Mouse (Mus musculus) left cerebral cortex, postnatal 25 days (tissue): Measurements from ENCODE around the gene Aldh4a1. TPM values are rescaled to one million over a fixed set of nuclear protein-coding genes. Genes with fewer than 3 reads are reported as not detected.

ENCODE experiments used
- DNase-seq, 2 experiments: peaks; one replicate each; pipeline ENCODE4 v3.0.0; 2022; ENCODE audit warnings: low spot score in 2 of 2, mixed read lengths in 1 of 2
- intact Hi-C: fragments of 180-260 bp; cut with DNase I; formaldehyde crosslinking; loops from one replicate; pipeline ENCODE4 v1.15.1; 2025
- microRNA-seq, 2 experiments: library from miRNA; unstranded; fragments of <30 nt; microRNA quantifications; one replicate each; pipeline ENCODE4 v1.2.0; 2022
- total RNA-seq, 2 experiments: library from RNA; stranded (reverse); gene quantifications; 2 replicates each; pipeline ENCODE4 v1.2.3; 2021

The Aldh4a1 gene
- total RNA-seq, 2 experiments from 2014 or later = 15.9 to 17.3 TPM

DNA sequence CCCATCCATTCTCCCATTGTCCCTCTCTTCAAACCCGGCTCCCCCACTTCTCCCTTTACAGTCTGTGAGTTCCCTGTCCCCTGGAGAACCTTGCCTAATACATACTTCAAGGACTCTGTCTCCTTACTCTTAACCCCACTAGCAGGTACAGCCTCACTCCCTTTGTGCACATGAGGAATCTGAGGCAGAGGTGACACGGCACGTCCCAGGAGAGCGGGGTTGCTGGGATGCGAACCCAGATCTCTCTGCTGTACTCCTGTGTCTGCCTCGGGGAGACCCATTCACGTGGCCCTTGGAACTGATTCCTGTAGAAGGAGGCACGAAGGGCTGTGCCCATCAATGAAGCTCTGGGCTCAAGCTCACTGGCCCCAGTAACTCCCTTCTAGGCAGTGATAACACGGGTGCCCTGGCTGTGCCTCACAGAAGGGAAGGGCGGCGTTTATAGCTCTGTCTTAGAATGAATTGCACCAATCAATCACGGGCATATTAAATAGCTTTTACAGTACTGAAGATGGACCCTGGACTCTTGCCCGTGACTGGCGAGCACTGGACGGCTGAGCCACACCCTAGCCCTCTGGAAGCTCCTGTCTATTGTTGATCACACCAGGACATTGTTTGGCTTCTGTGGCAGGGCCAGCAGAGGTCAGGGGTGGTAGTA is 27.5 kb downstream of the Aldh4a1 start:
- intact Hi-C loops = no loop called here
- DNase-seq = no peak

DNA sequence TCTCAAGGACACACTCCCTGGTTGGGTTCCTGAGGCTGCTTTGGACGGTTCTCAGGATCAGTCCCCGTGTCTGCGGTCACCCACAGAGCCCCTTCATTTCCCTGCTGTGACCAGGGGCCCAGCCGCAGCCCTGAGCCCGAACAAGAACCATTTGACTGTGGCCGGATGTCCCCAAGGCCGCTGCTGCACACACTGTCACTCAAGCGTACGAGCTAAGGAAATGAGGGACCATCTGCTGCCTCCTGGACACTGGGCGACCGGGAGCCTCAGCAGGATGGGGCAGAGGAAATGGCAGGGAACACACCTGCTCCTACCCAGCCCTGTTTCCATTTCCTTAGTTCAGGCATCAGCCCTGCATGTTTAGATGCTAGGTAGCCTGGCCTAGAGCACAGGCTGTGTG is 28.2 kb downstream of the Aldh4a1 start:
- no peak for DNase-seq
- intact Hi-C loops = no loop called here

DNA sequence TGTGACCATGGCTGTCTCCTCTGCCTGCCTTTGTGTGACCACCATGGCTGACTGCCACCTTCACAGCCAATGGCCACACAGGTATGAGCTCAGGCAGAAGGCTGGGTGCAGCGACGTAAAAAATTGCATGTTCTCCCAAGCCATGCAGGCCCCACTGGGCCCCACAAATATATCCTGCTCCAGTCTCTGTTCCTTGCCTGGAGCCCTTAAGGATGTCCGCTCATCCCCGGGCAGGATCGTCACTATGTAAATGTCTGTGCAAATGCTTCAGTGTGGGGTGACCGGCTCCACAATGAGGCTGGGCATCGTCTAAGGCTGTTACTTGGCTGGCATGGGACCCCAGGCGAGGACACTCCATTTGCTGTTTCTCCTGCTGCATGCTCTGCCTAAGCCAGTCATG is 30.6 kb downstream of the Aldh4a1 start, which contains the start of gene Tas1r2:
Gene Tas1r2, plus strand, starts transcription at position 301 of the 400 bp plus-strand sequence.
- no peak for DNase-seq
- intact Hi-C loops = no loop called here

DNA sequence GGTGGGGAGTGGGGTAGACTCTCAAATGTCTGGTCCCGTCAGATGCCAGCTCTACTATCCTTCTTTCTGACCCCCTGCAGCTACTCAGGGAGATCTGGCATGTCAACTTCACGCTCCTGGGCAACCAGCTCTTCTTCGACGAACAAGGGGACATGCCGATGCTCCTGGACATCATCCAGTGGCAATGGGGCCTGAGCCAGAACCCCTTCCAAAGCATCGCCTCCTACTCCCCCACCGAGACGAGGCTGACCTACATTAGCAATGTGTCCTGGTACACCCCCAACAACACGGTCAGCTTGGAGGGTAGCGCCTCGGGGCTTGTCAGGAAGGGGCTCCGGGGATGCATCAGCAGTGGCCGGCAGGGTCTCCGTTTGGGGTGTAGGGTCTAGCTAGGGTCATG is 39.2 kb downstream of the Aldh4a1 start:
- DNase-seq = no peak
- intact Hi-C loops = no loop called here

DNA sequence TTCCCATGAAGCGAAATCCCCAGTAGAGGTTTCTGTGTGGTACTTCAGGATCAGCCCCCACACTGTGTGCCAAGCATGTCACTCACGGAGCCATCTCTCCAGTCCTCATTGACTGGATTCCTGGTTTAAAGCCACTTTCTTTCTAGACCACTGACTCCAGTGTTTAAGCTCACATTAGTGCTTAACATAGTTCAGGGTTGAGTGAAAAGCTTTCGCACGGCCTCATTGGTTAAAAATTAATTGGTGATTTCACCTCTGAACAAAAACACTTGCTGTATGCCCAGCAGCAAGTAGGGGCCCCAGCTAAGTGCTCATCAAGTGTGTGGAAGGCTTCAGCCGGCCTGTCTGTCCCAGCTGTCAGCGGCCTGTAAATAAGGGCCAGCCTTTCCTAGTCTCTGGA is 45.0 kb downstream of the Aldh4a1 start:
- DNase-seq = no peak
- intact Hi-C loops = no loop called here

DNA sequence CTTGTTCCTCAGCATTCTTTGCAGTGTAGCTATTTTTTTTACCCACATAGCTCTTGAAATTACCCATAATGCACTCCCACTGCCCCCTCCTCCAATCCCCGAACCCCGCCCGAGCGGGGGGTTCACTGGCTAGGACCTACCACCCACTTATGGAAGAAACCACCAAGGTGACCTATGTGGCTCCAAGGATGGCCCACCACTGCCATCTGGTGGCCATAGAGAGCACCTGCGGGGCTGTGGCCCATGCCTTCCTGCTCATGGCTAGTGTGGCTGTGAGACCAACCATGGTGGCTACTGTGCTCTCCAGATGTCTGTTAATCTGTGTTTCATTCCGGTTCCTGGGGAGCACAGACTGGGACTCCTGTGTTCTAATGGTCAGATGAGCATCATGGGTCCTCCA is 47.2 kb downstream of the Aldh4a1 start:
- intact Hi-C loops = loop anchor here (1.0 kb wide), 1 partner anchor 26 kb away; no protein-coding TSS in a partner anchor
- DNase-seq = peak; percentile 36 to 49

DNA sequence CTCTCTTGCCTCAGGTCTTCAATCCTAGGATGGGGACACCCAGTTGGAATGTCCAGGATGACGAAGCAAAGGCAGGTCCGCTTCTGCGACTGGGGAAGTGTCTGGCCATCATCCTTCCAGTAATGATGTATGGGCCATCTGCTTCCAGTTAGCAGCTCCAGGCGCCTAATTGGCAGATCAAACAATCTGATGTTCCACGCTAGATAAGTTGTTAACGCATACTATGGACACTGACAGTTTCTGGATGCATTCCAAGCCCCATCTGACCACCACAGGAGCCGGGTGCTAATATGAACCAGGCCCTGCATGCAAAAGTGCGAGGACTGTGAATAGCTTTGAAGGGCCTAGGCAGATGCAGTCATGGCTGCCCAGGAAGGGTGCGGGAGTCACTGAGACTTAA is 53.0 kb downstream of the Aldh4a1 start:
- no peak for DNase-seq
- intact Hi-C loops = no loop called here

DNA sequence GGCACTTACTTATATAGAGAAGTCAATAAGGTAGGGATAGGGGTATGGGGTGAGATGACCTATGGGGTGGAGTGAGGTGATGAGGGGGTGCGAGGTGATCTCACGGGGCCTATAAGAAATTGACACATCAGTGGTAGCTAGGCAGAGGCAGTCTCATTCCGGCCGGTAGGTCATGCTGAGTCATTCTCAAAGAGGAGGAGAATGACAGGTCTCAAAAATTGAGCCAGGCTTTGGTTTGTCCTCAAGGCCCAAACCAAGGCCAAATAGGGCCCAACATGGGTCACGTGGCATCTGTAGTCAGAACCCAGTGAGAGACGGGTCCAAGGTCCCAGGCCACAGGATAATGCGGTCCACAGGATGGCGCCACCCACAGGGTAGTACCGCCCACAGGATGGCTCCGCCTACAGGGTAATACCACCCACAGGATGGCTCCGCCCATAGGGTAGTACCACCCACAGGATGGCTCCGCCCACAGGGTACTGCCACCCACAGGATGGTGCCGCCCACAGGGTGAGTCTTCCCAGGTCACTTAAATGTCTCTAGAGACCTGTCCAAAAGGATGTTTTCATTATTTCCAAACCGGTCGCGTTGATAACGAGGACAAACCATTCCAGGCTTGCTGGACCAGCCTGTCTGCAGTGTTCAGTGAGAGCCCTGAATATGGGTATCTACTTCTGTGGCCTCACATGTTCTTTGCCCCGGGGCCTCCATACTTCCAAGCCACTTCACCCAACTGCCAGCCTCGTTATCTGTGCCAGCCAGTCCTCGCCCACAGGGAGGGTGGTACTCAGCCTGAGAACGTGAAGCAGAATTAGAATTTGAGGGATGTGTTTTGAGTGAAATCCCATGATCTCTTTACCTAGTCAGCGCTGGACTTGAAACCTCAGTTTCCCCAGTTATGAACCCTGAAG is 61.3 kb downstream of the Aldh4a1 start:
- no peak for DNase-seq
- intact Hi-C loops = loop anchor here (1.0 kb wide), 1 partner anchor 174 kb away; no protein-coding TSS in a partner anchor

DNA sequence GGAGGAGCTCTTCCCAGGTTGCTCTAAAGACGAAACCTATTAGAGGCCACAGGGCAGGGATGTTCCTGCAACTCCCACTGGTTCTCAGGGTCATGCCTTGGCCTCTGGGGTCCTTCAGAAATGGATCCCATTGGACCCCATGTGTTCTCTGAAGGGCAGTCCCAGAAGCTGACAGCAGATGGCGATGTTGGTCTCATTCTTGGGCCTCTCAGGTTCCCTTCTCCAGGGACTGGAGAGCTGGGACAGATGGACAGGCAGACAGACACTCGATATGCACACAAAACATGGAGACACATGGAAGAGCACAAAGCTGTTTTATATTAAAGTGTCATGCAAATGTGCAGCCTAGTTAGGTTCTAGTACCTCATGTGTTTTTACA is 62.0 kb downstream of the Aldh4a1 start:
- DNase-seq = peak; percentile 51 to 68
- intact Hi-C loops = loop anchor here (1.0 kb wide), 1 partner anchor 174 kb away; no protein-coding TSS in a partner anchor

DNA sequence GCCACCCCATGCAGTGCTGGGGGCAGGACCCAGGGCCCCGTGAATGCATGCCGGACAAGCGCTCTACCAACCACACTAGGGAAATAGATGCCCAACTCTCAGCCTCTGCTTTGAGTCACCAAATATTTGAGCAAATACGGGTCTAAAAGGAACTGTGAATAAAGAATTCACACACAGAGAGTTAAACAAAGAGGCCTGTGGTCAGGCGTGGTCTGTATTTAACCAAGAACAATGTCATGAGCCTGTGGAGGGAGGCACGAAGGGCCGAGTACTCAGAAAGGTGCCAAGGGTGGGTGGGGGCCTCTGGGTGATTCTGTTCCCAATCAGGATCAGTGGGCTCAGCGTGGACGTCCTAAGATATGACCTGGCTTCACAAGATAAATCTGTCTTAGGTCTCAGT is 65.4 kb downstream of the Aldh4a1 start:
- DNase-seq = no peak
- intact Hi-C loops = no loop called here

DNA sequence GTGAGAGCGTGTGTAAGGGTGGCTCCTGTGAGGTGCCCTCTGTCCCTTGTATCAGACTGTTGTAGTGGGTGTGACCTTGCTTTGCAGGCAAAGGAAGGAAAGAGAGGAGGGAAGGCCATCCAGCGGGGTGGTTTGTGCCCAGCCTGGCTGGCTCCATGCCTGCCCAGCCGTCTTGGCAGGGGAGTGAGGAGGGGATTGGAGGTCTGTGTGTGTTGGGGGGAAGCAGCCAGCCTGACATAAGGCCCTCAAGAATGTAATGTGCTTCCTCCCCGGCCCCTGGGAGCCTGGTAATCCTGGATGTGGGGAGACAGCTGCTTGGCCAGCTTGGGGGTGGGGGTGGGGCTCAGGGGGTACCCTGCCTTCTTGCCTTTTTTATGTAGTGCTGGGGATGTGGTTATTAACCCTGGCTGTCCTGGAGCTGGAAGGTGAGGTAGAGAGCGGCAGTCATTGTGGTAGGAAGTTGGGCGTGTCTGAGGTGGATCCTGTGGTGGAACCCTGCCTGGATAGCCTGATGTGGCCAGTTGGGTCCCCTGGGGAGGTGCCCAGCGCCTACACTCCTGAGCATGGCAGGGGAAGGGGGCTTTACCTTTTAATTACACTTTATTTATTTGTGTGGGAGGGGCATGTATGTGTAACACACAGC is 67.1 kb downstream of the Aldh4a1 start:
- intact Hi-C loops = no loop called here

DNA sequence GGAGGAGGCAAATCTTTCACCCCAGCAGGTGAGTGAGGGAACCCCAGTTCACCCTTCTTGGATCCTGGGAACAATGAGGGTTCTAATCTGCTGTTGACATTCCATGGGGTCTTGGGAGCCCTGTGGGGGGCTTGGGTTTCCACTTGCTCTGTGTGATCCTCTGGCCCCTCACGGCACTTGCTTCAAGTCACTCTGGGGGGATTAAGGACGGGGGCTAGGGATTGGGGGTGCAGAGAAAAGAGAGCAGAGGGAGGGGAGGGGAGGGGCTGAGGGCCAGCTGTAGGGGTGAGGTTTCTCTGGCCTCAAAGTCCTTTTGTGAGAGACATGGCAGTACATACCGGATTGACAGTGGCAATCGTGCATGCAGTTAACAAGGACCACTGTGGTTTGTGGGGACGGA is 70.6 kb downstream of the Aldh4a1 start:
- intact Hi-C loops = no loop called here

More for the DNA sequence above, 67.1 kb downstream of the Aldh4a1 start:
- DNase-seq = no peak

DNA sequence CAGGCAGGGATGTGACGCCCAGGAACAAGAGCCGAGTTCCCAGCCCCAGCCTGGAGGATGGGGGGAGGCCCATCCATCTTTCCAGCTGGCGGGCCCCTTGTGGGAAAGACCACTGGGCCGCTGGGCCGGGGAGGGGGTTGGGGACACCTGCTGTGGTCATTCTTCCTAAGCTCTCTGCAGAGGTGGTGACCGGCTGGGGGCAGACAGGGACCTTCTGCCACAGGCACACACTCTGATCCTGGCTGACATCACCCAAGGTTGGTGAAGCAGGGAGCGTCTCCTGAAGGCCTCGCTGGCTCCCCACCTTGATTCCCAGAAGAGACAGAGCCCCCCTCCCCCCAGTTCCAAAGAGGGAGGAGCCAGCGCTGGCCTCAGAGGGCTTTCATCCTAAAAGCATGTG is 75.1 kb downstream of the Aldh4a1 start:
- no peak for DNase-seq
- intact Hi-C loops = no loop called here

More for the DNA sequence above, 70.6 kb downstream of the Aldh4a1 start:
- DNase-seq = no peak

DNA sequence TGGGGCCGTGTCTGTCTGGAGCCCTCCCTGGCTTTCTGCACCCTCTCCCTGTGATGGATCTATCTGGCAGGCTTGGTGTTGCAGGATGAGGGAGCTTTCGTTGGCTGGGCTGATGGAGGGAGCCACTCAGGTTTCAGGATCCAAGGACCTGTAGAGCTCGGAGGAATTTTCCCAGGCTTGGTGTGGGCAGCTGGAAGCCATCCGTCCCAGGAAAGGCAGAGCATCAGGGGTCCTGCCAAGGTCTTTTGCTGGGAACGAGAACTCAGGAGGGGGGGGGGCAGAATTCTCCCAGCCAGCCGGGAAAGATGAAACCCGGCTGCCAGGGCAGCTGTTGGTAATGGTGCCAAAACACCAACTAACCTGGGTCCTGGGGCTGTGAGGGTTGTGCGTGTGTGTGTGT is 75.9 kb downstream of the Aldh4a1 start:
- no peak for DNase-seq
- intact Hi-C loops = no loop called here

Small RNA genes within 50 kb of the gene (microRNA-seq; reads per million reads assigned to microRNA genes)
- gene Gm25571 (0 reads per million in 2 experiments), gene Mir7020 (2.5 to 3.4 reads per million in 2 experiments)

Other genes starting within 250 kb of the Aldh4a1 start
- 10 to 100 TPM; 15.9 to 17.2 TPM for gene Iffo2, start 92.3 kb upstream of the Aldh4a1 start, total RNA-seq
- not detected for gene Gm21969, start 19.7 kb upstream of the Aldh4a1 start, total RNA-seq
- not detected for gene Tas1r2, start 30.7 kb downstream of the Aldh4a1 start, total RNA-seq
- not detected for gene Pax7, start 210.7 kb downstream of the Aldh4a1 start, total RNA-seq